Mouse (Mus musculus): ENCODE measurements around the gene Luzp1. TPM values are rescaled to one million over a fixed set of nuclear protein-coding genes. Genes with fewer than 3 reads are reported as not detected.
A peak's percentile ranks its signal among the peaks of the same experiment; 100 is the strongest.

The Luzp1 gene
- polyA plus RNA-seq, 1 experiment from 2014 or later = 67.8 TPM

- DNase-seq (ENCODE audit: low spot score) (no peak), ATAC-seq (ENCODE audit: low FRiP score, low TSS enrichment) (no peak)
- H3K27me3 ChIP-seq (ENCODE audit: control insufficient read depth, insufficient read depth, low read length) = no peaks in the 10 kb centered on the region
- no peak overlapping the region for H3K4me2 ChIP-seq (replicated peaks; ENCODE audit: low read depth)
- H3K9ac ChIP-seq (ENCODE audit: low read length) = no peak overlapping the region
- H3K36me3 ChIP-seq (ENCODE audit: control insufficient read depth, insufficient read depth, low read length) = no peaks in the 10 kb centered on the region
- no peak overlapping the region for H3K4me3 ChIP-seq (ENCODE audit: low read depth, low read length)
- no peaks in the 10 kb centered on the region for H3K9me3 ChIP-seq (ENCODE audit: control insufficient read depth, low read length)
- TF ChIP-seq EP300 (optimal IDR thresholded peaks at IDR 0.05) (no peak), CTCF (IDR thresholded peaks at IDR 0.05; ENCODE audit: low read depth) (no peak)
- H3K4me1 ChIP-seq (replicated peaks; ENCODE audit: control insufficient read depth, insufficient read depth) = no peaks in the 10 kb centered on the region; the same call in 1 of the 2 replicates
- H3K27ac ChIP-seq (replicated peaks) = 0 out of 2 replicates have a peak overlapping the region, but pooled peaks have one; percentile 24
Measured at GRCm38 (mm10) chr4:136512905-136513304, 43.3 kb downstream of the Luzp1 start.

GRCm38 (mm10) chr4:136518141-136518540 is 48.6 kb downstream of the Luzp1 start:
- H3K27ac ChIP-seq (replicated peaks) = no peak overlapping the region
- TF ChIP-seq EP300 (optimal IDR thresholded peaks at IDR 0.05) (no peak), CTCF (IDR thresholded peaks at IDR 0.05; ENCODE audit: low read depth) (no peak)
- H3K27me3 ChIP-seq (ENCODE audit: control insufficient read depth, insufficient read depth, low read length) = no peaks in the 10 kb centered on the region
- ATAC-seq (ENCODE audit: low FRiP score, low TSS enrichment) = no peak
- no peak overlapping the region for H3K9ac ChIP-seq (ENCODE audit: low read length)
- WGBS = 71% methylated on average over 2 of the region's 2 CpGs
- H3K4me2 ChIP-seq (replicated peaks; ENCODE audit: low read depth) = no peak overlapping the region
- no peaks in the 10 kb centered on the region for H3K9me3 ChIP-seq (ENCODE audit: control insufficient read depth, low read length)
- no peak overlapping the region for H3K4me3 ChIP-seq (ENCODE audit: low read depth, low read length)
- H3K36me3 ChIP-seq (ENCODE audit: control insufficient read depth, insufficient read depth, low read length) = no peaks in the 10 kb centered on the region
- DNase-seq (ENCODE audit: low spot score) = no peak
- H3K4me1 ChIP-seq (replicated peaks; ENCODE audit: control insufficient read depth, insufficient read depth) = no peaks in the 10 kb centered on the region

- H3K4me3 ChIP-seq (ENCODE audit: low read depth, low read length) = no peak overlapping the region
- H3K4me1 ChIP-seq (replicated peaks; ENCODE audit: control insufficient read depth, insufficient read depth) = no peaks in the 10 kb centered on the region
- no peaks in the 10 kb centered on the region for H3K36me3 ChIP-seq (ENCODE audit: control insufficient read depth, insufficient read depth, low read length)
- no peak overlapping the region for H3K27ac ChIP-seq (replicated peaks)
- 89% methylated on average over 2 of the region's 2 CpGs for WGBS
- H3K4me2 ChIP-seq (replicated peaks; ENCODE audit: low read depth) = no peak overlapping the region
- ATAC-seq (ENCODE audit: low FRiP score, low TSS enrichment) (no peak), DNase-seq (ENCODE audit: low spot score) (no peak)
- H3K9me3 ChIP-seq (ENCODE audit: control insufficient read depth, low read length) = no peaks in the 10 kb centered on the region
- no peak overlapping the region for H3K9ac ChIP-seq (ENCODE audit: low read length)
- no peaks in the 10 kb centered on the region for H3K27me3 ChIP-seq (ENCODE audit: control insufficient read depth, insufficient read depth, low read length)
- TF ChIP-seq CTCF (IDR thresholded peaks at IDR 0.05; ENCODE audit: low read depth) (no peak), EP300 (optimal IDR thresholded peaks at IDR 0.05) (no peak)
Measured at GRCm38 (mm10) chr4:136518576-136518975, 49.0 kb downstream of the Luzp1 start.

- Histone ChIP-seq H3K36me3 (ENCODE audit: control insufficient read depth, insufficient read depth, low read length) (no peaks in the 10 kb centered on the region), H3K9me3 (ENCODE audit: control insufficient read depth, low read length) (no peaks in the 10 kb centered on the region), H3K4me3 (ENCODE audit: low read depth, low read length) (no peak overlapping the region), H3K4me2 (replicated peaks; ENCODE audit: low read depth) (no peak overlapping the region), H3K27ac (replicated peaks) (no peak overlapping the region), H3K4me1 (replicated peaks; ENCODE audit: control insufficient read depth, insufficient read depth) (no peaks in the 10 kb centered on the region), H3K27me3 (ENCODE audit: control insufficient read depth, insufficient read depth, low read length) (no peaks in the 10 kb centered on the region), H3K9ac (ENCODE audit: low read length) (no peak overlapping the region)
- TF ChIP-seq EP300 (optimal IDR thresholded peaks at IDR 0.05) = no peak
- no peak for TF ChIP-seq CTCF (IDR thresholded peaks at IDR 0.05; ENCODE audit: low read depth)
- DNase-seq (ENCODE audit: low spot score) (no peak), ATAC-seq (ENCODE audit: low FRiP score, low TSS enrichment) (no peak)
Measured at GRCm38 (mm10) chr4:136519866-136520265, 50.3 kb downstream of the Luzp1 start.

GRCm38 (mm10) chr4:136521898-136522297 is 52.3 kb downstream of the Luzp1 start:
- TF ChIP-seq EP300 (optimal IDR thresholded peaks at IDR 0.05) (no peak), CTCF (IDR thresholded peaks at IDR 0.05; ENCODE audit: low read depth) (no peak)
- Histone ChIP-seq H3K4me2 (replicated peaks; ENCODE audit: low read depth) (no peak overlapping the region), H3K4me1 (replicated peaks; ENCODE audit: control insufficient read depth, insufficient read depth) (no peaks in the 10 kb centered on the region), H3K9me3 (ENCODE audit: control insufficient read depth, low read length) (no peaks in the 10 kb centered on the region), H3K9ac (ENCODE audit: low read length) (no peak overlapping the region), H3K4me3 (ENCODE audit: low read depth, low read length) (no peak overlapping the region), H3K36me3 (ENCODE audit: control insufficient read depth, insufficient read depth, low read length) (no peaks in the 10 kb centered on the region), H3K27ac (replicated peaks) (no peak overlapping the region), H3K27me3 (ENCODE audit: control insufficient read depth, insufficient read depth, low read length) (no peaks in the 10 kb centered on the region)
- ATAC-seq (ENCODE audit: low FRiP score, low TSS enrichment) (no peak), DNase-seq (ENCODE audit: low spot score) (no peak)
- 58% methylated on average over 5 of the region's 5 CpGs for WGBS

GRCm38 (mm10) chr4:136524309-136524708 is 54.7 kb downstream of the Luzp1 start:
- Histone ChIP-seq H3K4me1 (replicated peaks; ENCODE audit: control insufficient read depth, insufficient read depth) (no peaks in the 10 kb centered on the region), H3K36me3 (ENCODE audit: control insufficient read depth, insufficient read depth, low read length) (no peaks in the 10 kb centered on the region), H3K9ac (ENCODE audit: low read length) (no peak overlapping the region), H3K4me3 (ENCODE audit: low read depth, low read length) (no peak overlapping the region), H3K27me3 (ENCODE audit: control insufficient read depth, insufficient read depth, low read length) (no peaks in the 10 kb centered on the region), H3K27ac (replicated peaks) (no peak overlapping the region), H3K4me2 (replicated peaks; ENCODE audit: low read depth) (no peak overlapping the region), H3K9me3 (ENCODE audit: control insufficient read depth, low read length) (no peaks in the 10 kb centered on the region)
- ATAC-seq (ENCODE audit: low FRiP score, low TSS enrichment) (no peak), DNase-seq (ENCODE audit: low spot score) (no peak)
- WGBS = 88% methylated on average over 2 of the region's 2 CpGs
- TF ChIP-seq EP300 (optimal IDR thresholded peaks at IDR 0.05) = no peak
- no peak for TF ChIP-seq CTCF (IDR thresholded peaks at IDR 0.05; ENCODE audit: low read depth)

All from stomach, postnatal 0 days (tissue).